Mouse (Mus musculus) C2C12 (cell line): ENCODE measurements around the gene Cfap65. TPM values are rescaled to one million over a fixed set of nuclear protein-coding genes. Genes with fewer than 3 reads are reported as not detected.
A peak's percentile ranks its signal among the peaks of the same experiment; 100 is the strongest.

Experiments
- H3K27me3 ChIP-seq: one replicate; pipeline ENCODE4 v1.6.1; 2011; ENCODE audit not compliant: control insufficient read depth, insufficient read depth, insufficient read length
- H3K36me3 ChIP-seq: one replicate; pipeline ENCODE4 v1.6.1; 2011; ENCODE audit not compliant: control insufficient read depth, insufficient read depth
- H3K4me3 ChIP-seq: one replicate; pipeline ENCODE4 v1.5.1; 2011; ENCODE audit warnings: mild to moderate bottlenecking, control low read depth; ENCODE audit not compliant: poor library complexity, insufficient read depth, severe bottlenecking
- H3K79me2 ChIP-seq: one replicate; pipeline ENCODE4 v1.6.1; 2011; ENCODE audit not compliant: control insufficient read depth, insufficient read depth
- H3K79me3 ChIP-seq: one replicate; pipeline ENCODE4 v1.6.1; 2011; ENCODE audit warnings: low read depth, control low read depth
- H3ac ChIP-seq: one replicate; pipeline ENCODE3; 2011; ENCODE audit warnings: low read depth; ENCODE audit not compliant: control insufficient read depth, insufficient read length
- CEBPB ChIP-seq: IDR thresholded peaks from one replicate; pipeline ENCODE4 v1.6.1; 2011; ENCODE audit warnings: low read depth, mild to moderate bottlenecking, control low read depth, moderate library complexity
- CTCF ChIP-seq: IDR thresholded peaks from one replicate; pipeline ENCODE4 v1.5.1; 2011; ENCODE audit not compliant: control insufficient read depth, insufficient read depth, insufficient read length
- FOSL1 ChIP-seq: IDR thresholded peaks from one replicate; pipeline ENCODE4 v1.8.0; 2011; ENCODE audit warnings: mild to moderate bottlenecking, low read length; ENCODE audit not compliant: poor library complexity, insufficient read depth, severe bottlenecking
- MAX ChIP-seq: IDR thresholded peaks from one replicate; pipeline ENCODE4 v1.6.1; 2011; ENCODE audit warnings: mild to moderate bottlenecking, control low read depth
- MYOD1 ChIP-seq: IDR thresholded peaks from one replicate; pipeline ENCODE4 v1.6.1; 2011; ENCODE audit warnings: low read depth; ENCODE audit not compliant: control insufficient read depth, insufficient read length
- MYOG ChIP-seq: IDR thresholded peaks from one replicate; pipeline ENCODE4 v1.6.1; 2011; ENCODE audit not compliant: control insufficient read depth, insufficient read length; ENCODE audit errors: extremely low read depth
- USF1 ChIP-seq: IDR thresholded peaks from one replicate; pipeline ENCODE4 v1.6.1; 2011; ENCODE audit warnings: low read depth, mild to moderate bottlenecking, control low read depth, moderate library complexity
- polyA plus RNA-seq: library from polyadenylated mRNA; unstranded; fragments of >200 nt; fragmentation: generic; extraction: Trizol; gene quantifications from one replicate; pipeline ENCODE4 v1.2.1, GENCODE M21; 2012; ENCODE audit warnings: missing spikeins

The Cfap65 gene
- polyA plus RNA-seq, 1 experiment, result not detected

GRCm38 (mm10) chr1:74898656-74899431 is 36.6 kb downstream of the Cfap65 start:
- H3K4me3 ChIP-seq, result no peak overlapping the region
- H3K79me3 ChIP-seq, result no peaks in the 10 kb centered on the region
- no peak overlapping the region for H3ac ChIP-seq
- H3K36me3 ChIP-seq, result no peaks in the 10 kb centered on the region
- peaks cover 72% of the 10 kb centered on the region for H3K27me3 ChIP-seq
- TF ChIP-seq MYOD1 (no peak), CTCF (no peak), FOSL1 (no peak)
- H3K79me2 ChIP-seq, result no peaks in the 10 kb centered on the region

- Histone ChIP-seq H3K79me2 (no peaks in the 10 kb centered on the region), H3ac (no peak overlapping the region), H3K79me3 (no peaks in the 10 kb centered on the region), H3K36me3 (no peaks in the 10 kb centered on the region), H3K27me3 (peaks cover 68% of the 10 kb centered on the region), H3K4me3 (no peak overlapping the region)
- TF ChIP-seq MYOG (no peak), USF1 (no peak), MAX (no peak), CTCF (no peak), FOSL1 (no peak), MYOD1 (no peak), CEBPB (no peak)
Measured at GRCm38 (mm10) chr1:74897976-74898375, 37.4 kb downstream of the Cfap65 start.

- TF ChIP-seq CTCF, result no peak
- no peak for TF ChIP-seq MAX
- no peak for TF ChIP-seq CEBPB
- no peak for TF ChIP-seq USF1
- no peak for TF ChIP-seq MYOD1
- no peak for TF ChIP-seq FOSL1
- no peak overlapping the region for H3K4me3 ChIP-seq
- H3K27me3 ChIP-seq, result peaks cover 57% of the 10 kb centered on the region
- H3K79me2 ChIP-seq, result no peaks in the 10 kb centered on the region
- no peaks in the 10 kb centered on the region for H3K79me3 ChIP-seq
- H3K36me3 ChIP-seq, result no peaks in the 10 kb centered on the region
- no peak overlapping the region for H3ac ChIP-seq
Measured at GRCm38 (mm10) chr1:74894966-74895365, 40.4 kb downstream of the Cfap65 start.

GRCm38 (mm10) chr1:74893134-74893855 is 42.1 kb downstream of the Cfap65 start, which contains the start of gene Cryba2:
Gene Cryba2, minus strand, starts transcription at chr1:74893143.
- Histone ChIP-seq H3K36me3 (no peaks in the 10 kb centered on the region), H3ac (no peak within 1 kb of the TSS), H3K27me3 (peaks cover 52% of the 10 kb centered on the region), H3K79me2 (no peaks in the 10 kb centered on the region), H3K79me3 (no peaks in the 10 kb centered on the region), H3K4me3 (no peak within 1 kb of the TSS)
- no peak for TF ChIP-seq FOSL1
- TF ChIP-seq CTCF, result peak; percentile 18

- H3K4me3 ChIP-seq, result no peak overlapping the region
- TF ChIP-seq MYOD1 (no peak), MYOG (no peak), CTCF (no peak), FOSL1 (no peak), CEBPB (no peak), MAX (no peak), USF1 (no peak)
- no peak overlapping the region for H3ac ChIP-seq
- H3K79me3 ChIP-seq, result no peaks in the 10 kb centered on the region
- H3K36me3 ChIP-seq, result no peaks in the 10 kb centered on the region
- peaks cover 47% of the 10 kb centered on the region for H3K27me3 ChIP-seq
- H3K79me2 ChIP-seq, result no peaks in the 10 kb centered on the region
Measured at GRCm38 (mm10) chr1:74892351-74893133, 42.9 kb downstream of the Cfap65 start.
